Mouse (Mus musculus) kidney, adult 2 months (tissue): ENCODE data around the gene Eepd1. TPM values are rescaled to one million over a fixed set of nuclear protein-coding genes. Genes with fewer than 3 reads are reported as not detected.

Experiments used
- DNase-seq: peaks from one replicate; pipeline ENCODE4 v3.0.0; 2021
- H3K27ac ChIP-seq: fragments of 200-500 bp; 2 replicates; pipeline ENCODE4 v1.5.1; 2012; ENCODE audit warnings: low read depth, low read length, control low read depth, inconsistent platforms; ENCODE audit not compliant: insufficient read depth
- H3K27me3 ChIP-seq: fragments of 200-500 bp; replicated peaks from 2 replicates; pipeline ENCODE4 v1.6.1; 2012; ENCODE audit warnings: mild to moderate bottlenecking, moderate library complexity, low read length, inconsistent platforms; ENCODE audit not compliant: control insufficient read depth, insufficient read depth
- H3K36me3 ChIP-seq: fragments of 200-500 bp; 2 replicates; pipeline ENCODE4 v1.6.1; 2012; ENCODE audit warnings: mild to moderate bottlenecking, moderate library complexity, low read length, inconsistent platforms; ENCODE audit not compliant: control insufficient read depth, insufficient read depth
- H3K4me1 ChIP-seq: fragments of 200-500 bp; 2 replicates; pipeline ENCODE4 v1.6.1; 2011; ENCODE audit warnings: low read length; ENCODE audit not compliant: control insufficient read depth, insufficient read depth
- H3K4me3 ChIP-seq: fragments of 200-500 bp; 2 replicates; pipeline ENCODE4 v1.5.1; 2011; ENCODE audit warnings: mild to moderate bottlenecking, low read depth, low read length, control low read depth; ENCODE audit not compliant: insufficient read depth
- CTCF ChIP-seq: fragments of 200-500 bp; conservative IDR thresholded peaks from 2 replicates; pipeline ENCODE4 v1.5.1; 2011; ENCODE audit warnings: low read depth, mild to moderate bottlenecking, control low read depth, low read length, moderate library complexity, mixed read lengths; ENCODE audit not compliant: insufficient read depth, insufficient read length
- POLR2A ChIP-seq: fragments of 200-500 bp; IDR thresholded peaks from one replicate; pipeline ENCODE4 v1.6.1; 2011; ENCODE audit warnings: low read depth, low read length, control low read depth
- WGBS: fragments of 180-500 bp; shearing (Covaris S2); methylation state at CpG from one replicate; pipeline ENCODE4 v1.1.7; 2018; 5-methylcytosine and 5-hydroxymethylcytosine counted together
- polyA plus RNA-seq: library from polyadenylated mRNA; depleted of rRNA; stranded (reverse); fragments of >200 nt; gene quantifications from 2 replicates; pipeline ENCODE4 v1.2.3, GENCODE M21; 2012

The Eepd1 gene
- polyA plus RNA-seq, 1 experiment: 4.8 TPM

DNA sequence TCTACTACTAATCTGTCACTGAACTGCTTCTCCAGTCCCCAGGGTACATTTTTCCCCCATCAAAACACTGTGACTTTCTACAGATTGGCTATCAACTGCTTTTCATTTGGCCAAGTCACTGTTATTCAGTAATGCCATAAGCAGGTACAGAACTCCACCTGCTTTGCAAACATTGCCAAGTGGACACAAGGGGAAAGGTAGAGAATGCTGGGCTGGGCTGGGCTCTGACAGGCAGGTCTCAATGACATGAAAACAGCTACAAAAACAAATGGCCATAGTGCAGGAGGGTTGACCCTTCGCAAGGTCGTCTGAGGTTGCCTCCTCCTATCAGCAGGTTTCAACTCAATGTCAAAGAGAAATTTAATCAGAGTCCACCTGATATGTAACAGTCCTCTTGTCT, 26.3 kb upstream of the Eepd1 start:
- DNase-seq: no peak
- no peak overlapping the region for H3K27ac ChIP-seq
- no peaks in the 10 kb centered on the region for H3K27me3 ChIP-seq
- 60% methylated on average over 2 of the region's 2 CpGs for WGBS
- H3K4me3 ChIP-seq: no peak overlapping the region
- no peaks in the 10 kb centered on the region for H3K4me1 ChIP-seq
- TF ChIP-seq POLR2A: no peak
- TF ChIP-seq CTCF: no peak
- no peaks in the 10 kb centered on the region for H3K36me3 ChIP-seq

DNA sequence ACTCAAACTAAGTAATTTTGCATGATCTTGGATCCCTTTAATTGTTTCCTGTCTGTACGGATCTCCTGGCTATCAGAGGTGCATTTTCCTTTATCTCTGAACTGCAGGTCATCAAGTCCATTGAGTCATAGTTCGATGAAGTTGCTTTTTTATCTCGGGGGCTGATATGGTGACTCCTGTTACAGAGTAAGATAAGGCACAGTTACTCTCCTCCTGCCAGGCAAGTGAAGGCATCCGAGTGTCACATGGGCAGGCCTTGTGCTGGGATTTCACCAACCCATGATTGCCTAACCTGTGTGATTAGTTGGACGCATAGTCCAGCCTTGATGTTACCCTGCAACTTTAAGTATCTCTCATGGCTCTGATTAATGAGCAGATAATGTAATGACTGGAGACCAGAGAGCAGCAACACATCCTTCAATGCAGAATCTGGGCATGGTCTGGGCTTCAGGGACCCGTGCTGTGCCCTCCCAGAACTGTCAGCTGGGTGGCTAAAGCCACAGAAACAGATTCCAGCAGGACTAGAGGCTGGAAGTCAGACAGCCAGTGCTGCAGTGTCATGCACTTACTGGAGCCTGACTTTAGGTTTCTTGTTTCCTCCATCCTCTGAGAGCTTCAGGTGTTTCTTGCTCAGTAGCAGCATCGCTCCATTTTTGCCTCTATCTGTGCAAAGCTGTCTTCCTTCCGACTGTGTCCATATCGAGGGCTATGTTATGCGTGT, 20.4 kb upstream of the Eepd1 start:
- H3K27ac ChIP-seq: no peak overlapping the region
- 74% methylated on average over 10 of the region's 10 CpGs for WGBS
- no peak for TF ChIP-seq POLR2A
- TF ChIP-seq CTCF: no peak

GRCm38 (mm10) chr9:25464305-25464704, 17.0 kb upstream of the Eepd1 start:
- no peak for DNase-seq
- H3K36me3 ChIP-seq: no peaks in the 10 kb centered on the region
- 85% methylated on average over 1 of the region's 1 CpGs for WGBS
- H3K4me1 ChIP-seq: no peaks in the 10 kb centered on the region
- H3K4me3 ChIP-seq: no peak overlapping the region
- no peaks in the 10 kb centered on the region for H3K27me3 ChIP-seq
- TF ChIP-seq POLR2A: no peak
- no peak for TF ChIP-seq CTCF
- no peak overlapping the region for H3K27ac ChIP-seq

More for the DNA sequence above, 20.4 kb upstream of the Eepd1 start:
- no peaks in the 10 kb centered on the region for H3K4me1 ChIP-seq
- no peaks in the 10 kb centered on the region for H3K27me3 ChIP-seq
- no peak for DNase-seq
- H3K36me3 ChIP-seq: no peaks in the 10 kb centered on the region
- H3K4me3 ChIP-seq: no peak overlapping the region

DNA sequence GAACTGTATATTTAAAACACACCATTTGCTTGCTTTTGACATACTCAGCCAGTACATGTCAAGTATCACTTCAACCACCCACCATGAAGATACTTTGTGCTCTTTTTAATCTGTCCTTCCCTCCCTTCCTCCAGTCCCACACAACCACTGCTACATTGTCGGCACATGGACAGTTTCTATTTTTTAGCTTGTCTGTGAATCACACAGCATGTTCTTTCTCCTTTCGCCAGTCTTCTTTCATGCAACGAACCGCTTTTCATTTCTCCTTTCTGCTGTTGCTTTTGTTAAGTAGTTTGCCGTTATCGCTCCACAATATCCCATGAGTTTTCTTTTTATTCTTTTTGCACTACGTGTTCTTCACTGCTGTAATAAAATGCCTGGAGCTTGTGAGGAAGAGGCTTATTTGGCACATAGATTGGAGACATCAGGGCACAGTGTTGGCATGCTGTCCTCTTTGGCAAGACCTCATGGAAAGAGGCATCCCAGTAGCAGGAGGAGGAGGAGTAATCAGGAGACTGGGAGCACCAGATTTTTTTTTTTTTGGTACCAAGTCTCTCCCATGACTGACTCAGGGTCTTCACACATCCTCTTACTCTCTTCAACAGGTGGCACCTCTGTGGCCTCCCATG, 1.8 kb upstream of the Eepd1 start:
- TF ChIP-seq POLR2A (no peak), CTCF (no peak)
- 94% methylated on average over 7 of the region's 7 CpGs for WGBS
- Histone ChIP-seq H3K36me3 (no peaks in the 10 kb centered on the region), H3K4me3 (no peak overlapping the region), H3K27me3 (no peaks in the 10 kb centered on the region), H3K4me1 (no peaks in the 10 kb centered on the region), H3K27ac (no peak overlapping the region)
- no peak for DNase-seq

- Histone ChIP-seq H3K36me3 (no peaks in the 10 kb centered on the region), H3K27me3 (no peaks in the 10 kb centered on the region), H3K27ac (no peak overlapping the region), H3K4me3 (no peak overlapping the region), H3K4me1 (no peaks in the 10 kb centered on the region)
- WGBS: 27% methylated on average over 2 of the region's 2 CpGs
- no peak for TF ChIP-seq CTCF
- no peak for TF ChIP-seq POLR2A
- peak; percentile 39 for DNase-seq
Observed at GRCm38 (mm10) chr9:25480676-25481075, 671 bp upstream of the Eepd1 start.

- Histone ChIP-seq H3K4me3 (peak overlapping the region; percentile 32), H3K27ac (no peak overlapping the region), H3K4me1 (peaks cover 4% of the 10 kb centered on the region; the same call in 1 of the 2 replicates), H3K27me3 (no peaks in the 10 kb centered on the region), H3K36me3 (no peaks in the 10 kb centered on the region)
- 48% methylated on average over 22 of the region's 22 CpGs for WGBS
- TF ChIP-seq POLR2A (no peak), CTCF (no peak)
- DNase-seq: peak; percentile 22
Observed at GRCm38 (mm10) chr9:25482322-25482998, 1.1 kb downstream of the Eepd1 start.

- WGBS: 92% methylated on average over 9 of the region's 9 CpGs
- TF ChIP-seq CTCF (no peak), POLR2A (no peak)
- no peak overlapping the region for H3K27ac ChIP-seq
- no peaks in the 10 kb centered on the region for H3K27me3 ChIP-seq
- no peaks in the 10 kb centered on the region for H3K36me3 ChIP-seq
- peaks cover 5% of the 10 kb centered on the region; the same call in 1 of the 2 replicates for H3K4me1 ChIP-seq
- DNase-seq: no peak
- peak overlapping the region; percentile 32; the same call in 1 of the 2 replicates for H3K4me3 ChIP-seq
Observed at GRCm38 (mm10) chr9:25482999-25483347, 1.6 kb downstream of the Eepd1 start.
